Mouse (Mus musculus): ENCODE data around the gene Ccdc155. TPM values are rescaled to one million over a fixed set of nuclear protein-coding genes. Genes with fewer than 3 reads are reported as not detected.

Gene Ccdc155
- total and polyA plus RNA-seq, 3 experiments, result 0.12 TPM; not detected in 2

DNA sequence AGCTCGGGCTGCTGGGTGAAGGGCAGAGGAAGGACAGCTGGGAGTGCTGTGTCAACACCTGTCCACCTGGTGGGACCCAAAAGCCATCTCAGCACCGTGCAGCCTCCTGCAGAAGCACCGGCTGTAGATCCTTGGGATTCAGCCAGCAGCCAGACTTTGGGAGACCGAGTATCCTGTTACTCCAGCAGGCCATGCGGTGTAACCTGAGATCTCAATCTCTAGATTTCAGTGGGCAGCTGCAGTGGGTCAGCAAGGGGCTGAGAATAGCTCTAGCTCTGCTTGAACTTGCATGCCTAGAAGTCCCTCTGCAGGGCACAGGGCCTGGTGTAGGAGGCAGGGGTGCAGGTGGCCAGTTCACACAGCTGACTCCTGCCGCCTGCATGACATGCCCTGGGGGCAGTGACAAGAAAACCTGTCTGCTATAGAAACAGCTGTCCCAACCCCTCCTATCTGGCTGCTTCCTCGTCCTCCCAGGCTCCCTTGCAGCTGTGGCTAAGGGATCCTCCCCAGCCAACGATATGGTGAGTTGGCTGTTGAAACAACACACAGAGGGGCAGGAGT lies 12.8 kb downstream of the Ccdc155 start:
- WGBS, result 23% methylated on average over 8 of the region's 8 CpGs
- no peak overlapping the region for H3K27ac ChIP-seq
- TF ChIP-seq EP300 (IDR thresholded peaks at IDR 0.05; ENCODE audit: insufficient read depth, low read depth, low read length) (no peak), CTCF (IDR thresholded peaks at IDR 0.05) (no peak), POLR2A (IDR thresholded peaks at IDR 0.05; ENCODE audit: insufficient read depth, low read depth, low read length) (no peak)
- DNase-seq, result no peak
- H3K27me3 ChIP-seq (ENCODE audit: control insufficient read depth, insufficient read depth, low read length), result peaks cover 5% of the 10 kb centered on the region; the same call in 1 of the 2 replicates
- H3K4me1 ChIP-seq (ENCODE audit: control insufficient read depth, insufficient read depth, low read length), result no peaks in the 10 kb centered on the region; the same call in 1 of the 2 replicates
- H3K36me3 ChIP-seq (ENCODE audit: control insufficient read depth, insufficient read depth, low read length), result no peaks in the 10 kb centered on the region
- H3K4me3 ChIP-seq, result no peak overlapping the region
- H3K9ac ChIP-seq (ENCODE audit: low read depth, low read length), result no peak overlapping the region
- intact Hi-C loops (cut with DNase I), result no loop called here
- H3K79me2 ChIP-seq (replicated peaks; ENCODE audit: control insufficient read depth, insufficient read depth, low read length), result no peaks in the 10 kb centered on the region

DNA sequence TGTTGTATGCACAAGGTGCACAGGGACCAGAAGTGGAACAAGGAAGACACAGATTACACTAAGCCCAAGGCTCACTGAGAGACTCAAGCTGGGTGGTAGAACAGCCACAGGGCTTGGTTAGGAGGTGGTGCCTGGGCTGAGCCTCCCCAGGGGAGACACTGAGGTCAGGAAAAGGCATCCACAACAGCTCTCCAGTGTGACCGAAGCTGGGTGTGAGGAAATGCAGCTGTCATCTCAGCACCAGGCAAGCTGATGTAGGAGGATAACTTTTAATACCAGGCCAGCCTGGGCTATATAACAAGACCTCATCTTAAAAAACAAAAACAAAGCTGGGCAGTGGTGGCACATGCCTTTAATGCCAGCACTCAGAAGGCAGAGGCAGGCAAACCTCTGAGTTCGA lies 13.5 kb downstream of the Ccdc155 start:
- Histone ChIP-seq H3K27me3 (ENCODE audit: control insufficient read depth, insufficient read depth, low read length) (peaks cover 5% of the 10 kb centered on the region; the same call in 1 of the 2 replicates), H3K4me1 (ENCODE audit: control insufficient read depth, insufficient read depth, low read length) (no peaks in the 10 kb centered on the region; the same call in 1 of the 2 replicates), H3K79me2 (replicated peaks; ENCODE audit: control insufficient read depth, insufficient read depth, low read length) (no peaks in the 10 kb centered on the region), H3K4me3 (no peak overlapping the region), H3K27ac (no peak overlapping the region), H3K36me3 (ENCODE audit: control insufficient read depth, insufficient read depth, low read length) (no peaks in the 10 kb centered on the region), H3K9ac (ENCODE audit: low read depth, low read length) (no peak overlapping the region)
- intact Hi-C loops (cut with DNase I), result no loop called here
- WGBS, result 60% methylated on average over 2 of the region's 2 CpGs
- DNase-seq, result no peak
- no peak for TF ChIP-seq POLR2A (IDR thresholded peaks at IDR 0.05; ENCODE audit: insufficient read depth, low read depth, low read length)
- TF ChIP-seq CTCF (IDR thresholded peaks at IDR 0.05), result no peak
- TF ChIP-seq EP300 (IDR thresholded peaks at IDR 0.05; ENCODE audit: insufficient read depth, low read depth, low read length), result no peak

DNA sequence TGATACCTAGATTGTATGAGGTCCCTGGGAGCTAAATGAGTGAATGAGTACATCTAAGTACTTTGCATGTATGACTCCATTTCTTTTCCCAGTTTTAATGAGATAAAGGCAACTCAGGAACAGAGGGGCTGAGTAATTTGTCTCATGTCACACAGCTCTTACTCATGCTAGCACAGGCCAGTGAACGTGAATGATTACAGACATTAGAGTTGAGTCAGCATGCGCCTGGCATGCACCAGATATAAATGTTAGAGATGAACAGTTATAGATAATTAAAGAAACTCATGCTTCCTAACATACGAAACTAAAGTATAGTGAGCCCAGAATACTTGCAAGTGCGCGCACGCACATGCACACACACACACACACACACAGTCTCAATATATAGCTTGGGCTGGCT lies 14.5 kb downstream of the Ccdc155 start:
- no peak overlapping the region for H3K4me3 ChIP-seq
- H3K27ac ChIP-seq, result no peak overlapping the region
- no peaks in the 10 kb centered on the region for H3K36me3 ChIP-seq (ENCODE audit: control insufficient read depth, insufficient read depth, low read length)
- peaks cover 5% of the 10 kb centered on the region; the same call in 1 of the 2 replicates for H3K27me3 ChIP-seq (ENCODE audit: control insufficient read depth, insufficient read depth, low read length)
- no peak overlapping the region for H3K9ac ChIP-seq (ENCODE audit: low read depth, low read length)
- DNase-seq, result no peak
- intact Hi-C loops (cut with DNase I), result no loop called here
- no peaks in the 10 kb centered on the region for H3K79me2 ChIP-seq (replicated peaks; ENCODE audit: control insufficient read depth, insufficient read depth, low read length)
- no peaks in the 10 kb centered on the region for H3K4me1 ChIP-seq (ENCODE audit: control insufficient read depth, insufficient read depth, low read length)
- TF ChIP-seq EP300 (IDR thresholded peaks at IDR 0.05; ENCODE audit: insufficient read depth, low read depth, low read length) (no peak), POLR2A (IDR thresholded peaks at IDR 0.05; ENCODE audit: insufficient read depth, low read depth, low read length) (no peak), CTCF (IDR thresholded peaks at IDR 0.05) (no peak)
- 88% methylated on average over 6 of the region's 6 CpGs for WGBS

DNA sequence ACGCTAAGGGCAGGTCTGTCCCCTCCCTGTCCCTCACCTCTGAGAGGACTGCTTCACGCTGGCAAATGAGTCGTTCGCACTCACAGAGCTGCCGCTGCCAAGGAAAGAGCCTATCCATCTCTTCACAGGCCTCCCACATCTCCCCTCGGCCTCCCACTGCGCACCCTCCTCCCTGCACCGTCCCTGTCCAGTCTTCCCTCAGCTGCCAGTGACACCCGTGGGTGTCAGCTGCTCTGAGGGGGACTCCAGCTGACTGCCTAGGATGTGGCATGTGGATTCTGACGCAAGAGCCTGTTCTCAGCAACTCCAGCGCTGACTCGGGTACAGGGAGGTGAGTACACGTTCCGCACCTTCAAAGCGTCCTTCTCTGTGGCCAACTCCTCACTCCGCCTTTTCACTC lies 15.1 kb downstream of the Ccdc155 start:
- intact Hi-C loops (cut with DNase I), result no loop called here
- TF ChIP-seq POLR2A (IDR thresholded peaks at IDR 0.05; ENCODE audit: insufficient read depth, low read depth, low read length), result no peak
- no peak for TF ChIP-seq CTCF (IDR thresholded peaks at IDR 0.05)
- no peaks in the 10 kb centered on the region for H3K79me2 ChIP-seq (replicated peaks; ENCODE audit: control insufficient read depth, insufficient read depth, low read length)
- no peaks in the 10 kb centered on the region for H3K4me1 ChIP-seq (ENCODE audit: control insufficient read depth, insufficient read depth, low read length)
- H3K4me3 ChIP-seq, result no peak overlapping the region
- H3K27ac ChIP-seq, result no peak overlapping the region
- no peak for DNase-seq
- H3K36me3 ChIP-seq (ENCODE audit: control insufficient read depth, insufficient read depth, low read length), result no peaks in the 10 kb centered on the region
- H3K9ac ChIP-seq (ENCODE audit: low read depth, low read length), result no peak overlapping the region
- peaks cover 5% of the 10 kb centered on the region; the same call in 1 of the 2 replicates for H3K27me3 ChIP-seq (ENCODE audit: control insufficient read depth, insufficient read depth, low read length)
- 50% methylated on average over 16 of the region's 16 CpGs for WGBS

DNA sequence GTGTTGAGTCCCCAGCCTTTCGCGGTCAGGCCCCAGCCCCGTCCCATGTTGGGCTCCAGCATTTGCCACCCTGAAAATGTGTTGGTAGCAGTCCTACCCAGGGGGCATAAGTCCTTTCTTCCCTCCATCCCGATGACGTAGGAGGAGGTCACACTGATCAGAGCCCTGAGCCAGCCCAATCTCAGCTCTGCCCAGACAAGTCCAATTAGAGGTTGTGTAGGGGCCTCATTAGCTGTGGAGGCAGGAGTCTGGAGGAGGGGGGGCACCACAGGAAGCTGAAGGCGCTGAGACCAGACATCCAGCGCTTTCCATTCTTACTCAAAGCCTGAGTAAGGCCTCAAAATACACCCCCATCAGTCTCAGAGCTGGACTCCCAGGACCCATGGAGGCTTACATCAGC lies 18.8 kb downstream of the Ccdc155 start:
- WGBS, result 66% methylated on average over 7 of the region's 7 CpGs
- intact Hi-C loops (cut with DNase I), result no loop called here
- Histone ChIP-seq H3K36me3 (ENCODE audit: control insufficient read depth, insufficient read depth, low read length) (no peaks in the 10 kb centered on the region), H3K4me3 (no peak overlapping the region), H3K79me2 (replicated peaks; ENCODE audit: control insufficient read depth, insufficient read depth, low read length) (no peaks in the 10 kb centered on the region), H3K4me1 (ENCODE audit: control insufficient read depth, insufficient read depth, low read length) (no peaks in the 10 kb centered on the region), H3K27ac (no peak overlapping the region), H3K27me3 (ENCODE audit: control insufficient read depth, insufficient read depth, low read length) (peaks cover 15% of the 10 kb centered on the region; the same call in 1 of the 2 replicates), H3K9ac (ENCODE audit: low read depth, low read length) (no peak overlapping the region)
- DNase-seq, result no peak
- TF ChIP-seq POLR2A (IDR thresholded peaks at IDR 0.05; ENCODE audit: insufficient read depth, low read depth, low read length) (no peak), CTCF (IDR thresholded peaks at IDR 0.05) (no peak), EP300 (IDR thresholded peaks at IDR 0.05; ENCODE audit: insufficient read depth, low read depth, low read length) (no peak)

DNA sequence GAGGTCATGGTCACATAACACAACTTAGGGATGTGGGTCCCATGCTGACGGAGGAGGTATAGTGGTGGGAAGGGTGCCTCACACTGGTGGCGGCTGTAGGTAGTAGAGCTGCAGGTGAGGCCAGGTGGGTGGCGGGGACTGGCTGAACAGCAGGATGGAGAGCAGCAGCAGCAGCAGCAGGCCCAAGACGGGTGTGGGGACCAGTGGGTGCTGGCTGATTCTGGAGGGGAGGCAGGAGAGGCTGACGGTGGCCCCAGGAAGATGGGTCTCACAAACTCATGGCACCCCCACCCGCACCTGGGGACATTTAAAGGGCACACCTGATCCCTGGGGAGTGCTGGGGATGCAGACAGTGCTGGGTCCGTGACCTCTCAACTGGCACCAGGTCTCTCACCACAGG lies 21.0 kb downstream of the Ccdc155 start:
- intact Hi-C loops (cut with DNase I), result no loop called here
- peaks cover 15% of the 10 kb centered on the region; the same call in 1 of the 2 replicates for H3K27me3 ChIP-seq (ENCODE audit: control insufficient read depth, insufficient read depth, low read length)
- DNase-seq, result no peak
- no peaks in the 10 kb centered on the region for H3K79me2 ChIP-seq (replicated peaks; ENCODE audit: control insufficient read depth, insufficient read depth, low read length)
- no peaks in the 10 kb centered on the region for H3K4me1 ChIP-seq (ENCODE audit: control insufficient read depth, insufficient read depth, low read length)
- H3K4me3 ChIP-seq, result no peak overlapping the region
- H3K36me3 ChIP-seq (ENCODE audit: control insufficient read depth, insufficient read depth, low read length), result no peaks in the 10 kb centered on the region
- no peak overlapping the region for H3K9ac ChIP-seq (ENCODE audit: low read depth, low read length)
- WGBS, result 78% methylated on average over 7 of the region's 7 CpGs
- H3K27ac ChIP-seq, result no peak overlapping the region
- TF ChIP-seq POLR2A (IDR thresholded peaks at IDR 0.05; ENCODE audit: insufficient read depth, low read depth, low read length) (no peak), EP300 (IDR thresholded peaks at IDR 0.05; ENCODE audit: insufficient read depth, low read depth, low read length) (no peak), CTCF (IDR thresholded peaks at IDR 0.05) (no peak)

Measured in heart, adult 2 months (tissue).